Mouse (Mus musculus): ENCODE measurements around the gene Dag1.
A peak's percentile ranks its signal among the peaks of the same experiment; 100 is the strongest.

GRCm38 (mm10) chr9:108263690-108264190 is at the start of gene Dag1:
- TF ChIP-seq CTCF (conservative IDR thresholded peaks at IDR 0.05; ENCODE audit: insufficient read depth, insufficient read length, low read depth, low read length) (no peak), POLR2A (IDR thresholded peaks at IDR 0.05; ENCODE audit: low read depth, low read length) (peak; percentile 68)
